Mouse (Mus musculus): Measurements from ENCODE around the gene Cyp2j12.
"Not testable (repeated sequence)": the region's sequence is repeated elsewhere in the genome, so short reads cannot be mapped to it uniquely, and the experiment has no call there.

Cyp2j12 gene

GRCm38 (mm10) chr4:96140732-96141467 lies at the start of gene Cyp2j12:
Gene Cyp2j12, minus strand, starts transcription at chr4:96141152.
- no peak for DNase-seq

GRCm38 (mm10) chr4:96189321-96189720 lies 48.4 kb upstream of the Cyp2j12 start:
- not testable (repeated sequence) for DNase-seq

- DNase-seq = not testable (repeated sequence)
Measured at GRCm38 (mm10) chr4:96188671-96189070, 47.7 kb upstream of the Cyp2j12 start.

- not testable (repeated sequence) for DNase-seq
Measured at GRCm38 (mm10) chr4:96188146-96188545, 47.2 kb upstream of the Cyp2j12 start.

GRCm38 (mm10) chr4:96184716-96185115 lies 43.8 kb upstream of the Cyp2j12 start:
- not testable (repeated sequence) for DNase-seq

GRCm38 (mm10) chr4:96162839-96163238 lies 21.9 kb upstream of the Cyp2j12 start:
- DNase-seq = no peak

GRCm38 (mm10) chr4:96161575-96161974 lies 20.6 kb upstream of the Cyp2j12 start:
- no peak for DNase-seq

- no peak for DNase-seq
Measured at GRCm38 (mm10) chr4:96139226-96139625, 1.7 kb downstream of the Cyp2j12 start.

GRCm38 (mm10) chr4:96134246-96134645 lies 6.7 kb downstream of the Cyp2j12 start:
- DNase-seq = no peak

- no peak for DNase-seq
Measured at GRCm38 (mm10) chr4:96096841-96097240, 44.1 kb downstream of the Cyp2j12 start.

- DNase-seq = no peak
Measured at GRCm38 (mm10) chr4:96091869-96092268, 49.1 kb downstream of the Cyp2j12 start.

GRCm38 (mm10) chr4:96089356-96090048 lies 51.5 kb downstream of the Cyp2j12 start:
- not testable (repeated sequence) for DNase-seq

- DNase-seq = no peak
Measured at GRCm38 (mm10) chr4:96078308-96078707, 62.6 kb downstream of the Cyp2j12 start.

GRCm38 (mm10) chr4:96077261-96078125 lies 63.5 kb downstream of the Cyp2j12 start, which contains the start of gene Cyp2j13:
Gene Cyp2j13, minus strand, starts transcription at chr4:96077546.
- DNase-seq = no peak

GRCm38 (mm10) chr4:96062045-96062444 lies 78.9 kb downstream of the Cyp2j12 start:
- DNase-seq = no peak

- no peak for DNase-seq
Measured at GRCm38 (mm10) chr4:96060106-96060505, 80.8 kb downstream of the Cyp2j12 start.

Data from lung, postnatal 36 days (tissue).